Mouse (Mus musculus): ENCODE data around the gene Trim38. TPM values are rescaled to one million over a fixed set of nuclear protein-coding genes. Genes with fewer than 3 reads are reported as not detected.

Gene Trim38
- polyA plus RNA-seq, 1 experiment from 2014 or later, result not detected

DNA sequence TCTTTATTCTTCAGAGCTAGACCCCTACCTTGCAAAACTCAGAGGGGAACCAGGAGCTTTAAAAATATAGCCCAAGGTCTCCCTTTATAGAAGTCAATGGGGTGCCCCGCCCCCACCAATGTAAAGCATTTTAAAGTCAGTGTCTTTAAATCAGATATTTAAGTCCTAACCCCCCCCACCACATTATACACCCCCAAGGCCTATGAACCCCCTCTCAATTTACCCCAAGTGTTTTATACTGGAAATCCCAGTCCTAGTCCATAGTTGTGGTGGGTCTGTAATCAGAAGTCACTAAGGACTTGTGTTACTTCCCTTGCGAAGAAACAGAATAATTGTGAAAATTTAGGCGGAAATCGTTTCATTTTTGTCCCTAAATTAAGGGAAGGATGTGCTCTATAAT lies 31.7 kb upstream of the Trim38 start:
- Histone ChIP-seq H3K9me3 (ENCODE audit: control insufficient read depth, low read length) (no peaks in the 10 kb centered on the region), H3K4me2 (replicated peaks) (peak overlapping the region; percentile 97), H3K4me1 (replicated peaks; ENCODE audit: control insufficient read depth, insufficient read depth, low read length) (peaks cover 12% of the 10 kb centered on the region; the same call in 1 of the 2 replicates), H3K27me3 (ENCODE audit: control insufficient read depth, insufficient read depth, low read length) (no peaks in the 10 kb centered on the region), H3K9ac (peak overlapping the region; percentile 63; the same call in 1 of the 2 replicates), H3K27ac (peak overlapping the region; percentile 69), H3K36me3 (replicated peaks; ENCODE audit: control insufficient read depth, insufficient read depth) (no peaks in the 10 kb centered on the region), H3K4me3 (replicated peaks; ENCODE audit: low read length) (peak overlapping the region; percentile 48)
- ATAC-seq (ENCODE audit: low FRiP score), result no peak
- DNase-seq (ENCODE audit: low spot score), result no peak
- 20% methylated on average over 4 of the region's 4 CpGs for WGBS

GRCm38 (mm10) chr13:23738677-23739068 lies 31.0 kb upstream of the Trim38 start, which contains the start of gene Hist1h1c:
Hist1h1c (plus strand) TSS chr13:23738808.
- H3K36me3 ChIP-seq (replicated peaks; ENCODE audit: control insufficient read depth, insufficient read depth), result no peaks in the 10 kb centered on the region
- peak within 1 kb of the TSS; percentile 80 for H3K27ac ChIP-seq
- H3K9ac ChIP-seq, result peak within 1 kb of the TSS; percentile 63
- peak within 1 kb of the TSS; percentile 97 for H3K4me2 ChIP-seq (replicated peaks)
- H3K4me1 ChIP-seq (replicated peaks; ENCODE audit: control insufficient read depth, insufficient read depth, low read length), result peaks cover 12% of the 10 kb centered on the region; the same call in 1 of the 2 replicates
- peak; percentile 93 for ATAC-seq (ENCODE audit: low FRiP score)
- DNase-seq (ENCODE audit: low spot score), result peak; percentile 88
- H3K9me3 ChIP-seq (ENCODE audit: control insufficient read depth, low read length), result no peaks in the 10 kb centered on the region
- WGBS, result under 1% methylated on average over 28 of the region's 38 CpGs
- H3K27me3 ChIP-seq (ENCODE audit: control insufficient read depth, insufficient read depth, low read length), result no peaks in the 10 kb centered on the region
- H3K4me3 ChIP-seq (replicated peaks; ENCODE audit: low read length), result peak within 1 kb of the TSS; percentile 48

DNA sequence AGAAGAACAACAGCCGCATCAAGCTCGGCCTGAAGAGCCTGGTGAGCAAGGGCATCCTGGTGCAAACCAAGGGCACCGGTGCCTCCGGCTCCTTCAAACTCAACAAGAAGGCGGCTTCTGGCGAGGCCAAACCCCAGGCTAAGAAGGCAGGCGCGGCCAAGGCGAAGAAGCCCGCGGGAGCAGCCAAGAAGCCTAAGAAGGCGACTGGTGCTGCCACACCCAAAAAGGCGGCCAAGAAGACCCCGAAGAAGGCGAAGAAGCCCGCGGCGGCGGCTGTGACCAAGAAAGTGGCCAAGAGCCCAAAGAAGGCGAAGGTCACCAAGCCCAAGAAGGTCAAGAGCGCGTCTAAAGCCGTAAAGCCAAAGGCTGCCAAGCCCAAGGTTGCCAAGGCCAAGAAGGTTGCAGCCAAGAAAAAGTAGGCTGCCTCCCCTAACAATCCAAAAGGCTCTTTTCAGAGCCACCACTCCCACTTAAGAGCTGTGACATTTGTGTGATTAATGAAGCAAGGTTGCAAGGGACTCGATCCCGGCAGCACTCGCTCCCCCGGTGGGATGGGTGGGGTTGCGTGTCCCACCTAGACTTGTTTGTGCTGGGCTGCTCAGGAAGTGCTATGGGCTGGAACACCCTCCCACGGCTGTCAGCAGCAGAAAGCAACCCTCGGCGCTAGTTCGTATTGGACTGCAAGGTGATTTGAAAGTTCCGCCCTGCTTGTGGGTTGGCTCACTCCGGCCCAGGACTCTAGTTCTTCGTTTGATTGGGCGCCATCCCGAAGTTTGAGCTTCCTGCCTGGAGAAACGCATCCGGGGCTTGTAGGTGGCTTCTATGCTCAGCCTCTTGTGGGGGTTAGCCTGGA lies 30.4 kb upstream of the Trim38 start:
- Histone ChIP-seq H3K27me3 (ENCODE audit: control insufficient read depth, insufficient read depth, low read length) (no peaks in the 10 kb centered on the region), H3K27ac (peak overlapping the region; percentile 80), H3K9me3 (ENCODE audit: control insufficient read depth, low read length) (no peaks in the 10 kb centered on the region), H3K9ac (peak overlapping the region; percentile 63), H3K4me3 (replicated peaks; ENCODE audit: low read length) (peak overlapping the region; percentile 48), H3K4me1 (replicated peaks; ENCODE audit: control insufficient read depth, insufficient read depth, low read length) (peaks cover 12% of the 10 kb centered on the region; the same call in 1 of the 2 replicates), H3K4me2 (replicated peaks) (peak overlapping the region; percentile 97), H3K36me3 (replicated peaks; ENCODE audit: control insufficient read depth, insufficient read depth) (no peaks in the 10 kb centered on the region)
- peak; percentile 86 for DNase-seq (ENCODE audit: low spot score)
- peak; percentile 92 for ATAC-seq (ENCODE audit: low FRiP score)
- WGBS, result under 1% methylated on average over 39 of the region's 39 CpGs

GRCm38 (mm10) chr13:23739922-23740252 lies 29.8 kb upstream of the Trim38 start:
- WGBS, result 1% methylated on average over 14 of the region's 14 CpGs
- Histone ChIP-seq H3K4me3 (replicated peaks; ENCODE audit: low read length) (peak overlapping the region; percentile 48), H3K27me3 (ENCODE audit: control insufficient read depth, insufficient read depth, low read length) (no peaks in the 10 kb centered on the region), H3K9me3 (ENCODE audit: control insufficient read depth, low read length) (no peaks in the 10 kb centered on the region), H3K36me3 (replicated peaks; ENCODE audit: control insufficient read depth, insufficient read depth) (no peaks in the 10 kb centered on the region), H3K27ac (peak overlapping the region; percentile 75), H3K9ac (peak overlapping the region; percentile 63), H3K4me1 (replicated peaks; ENCODE audit: control insufficient read depth, insufficient read depth, low read length) (peaks cover 12% of the 10 kb centered on the region; the same call in 1 of the 2 replicates), H3K4me2 (replicated peaks) (peak overlapping the region; percentile 97)
- ATAC-seq (ENCODE audit: low FRiP score) (peak; percentile 42), DNase-seq (ENCODE audit: low spot score) (peak; percentile 64)

DNA sequence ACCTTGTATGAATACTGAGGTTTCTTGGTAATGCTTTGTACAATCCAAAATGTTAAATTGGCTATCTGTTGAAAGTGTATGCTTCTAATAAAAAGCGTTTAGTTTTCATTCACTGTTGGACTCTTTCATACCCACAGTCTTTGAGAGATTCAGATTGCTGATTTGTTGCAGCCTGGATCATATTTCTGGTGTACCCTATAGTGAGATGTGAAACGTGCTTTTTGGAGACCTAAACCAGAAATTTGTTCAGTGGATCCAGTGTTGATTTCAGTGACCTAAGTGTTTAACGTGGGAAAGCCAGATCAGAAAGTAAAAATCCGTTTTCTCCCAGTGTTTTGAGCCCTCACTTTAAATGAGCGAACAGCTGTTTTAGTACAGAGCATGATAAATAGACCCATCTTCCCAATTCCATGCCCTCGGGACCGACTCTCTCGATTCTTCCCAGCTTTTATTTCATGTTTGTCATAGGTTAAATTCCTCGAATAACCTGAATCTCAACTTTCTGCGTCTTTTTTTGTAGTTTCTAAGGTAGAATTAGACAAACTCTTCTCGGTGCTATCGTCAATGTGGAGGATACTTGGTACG lies 29.4 kb upstream of the Trim38 start:
- ATAC-seq (ENCODE audit: low FRiP score), result no peak
- peak overlapping the region; percentile 63 for H3K9ac ChIP-seq
- H3K4me3 ChIP-seq (replicated peaks; ENCODE audit: low read length), result peak overlapping the region; percentile 48

DNA sequence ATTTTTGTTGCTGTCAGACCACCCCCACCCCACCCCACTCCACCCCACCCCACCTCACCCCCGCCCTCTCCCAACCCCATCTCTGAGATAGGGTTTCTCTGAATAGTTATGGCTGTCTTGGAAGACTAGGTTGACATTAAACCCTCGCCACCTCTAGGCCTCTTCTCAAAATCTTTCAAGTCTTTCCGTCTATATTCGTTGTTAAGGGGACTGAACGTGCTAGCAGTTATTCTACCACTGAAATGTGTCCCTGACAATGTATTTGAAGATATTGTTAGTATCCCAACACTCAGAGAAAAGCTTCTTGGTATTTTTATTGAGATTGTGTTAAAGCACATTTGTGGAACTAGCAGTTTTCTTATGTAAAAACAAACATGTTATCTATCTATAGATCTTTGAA lies 28.8 kb upstream of the Trim38 start:
- H3K36me3 ChIP-seq (replicated peaks; ENCODE audit: control insufficient read depth, insufficient read depth), result no peaks in the 10 kb centered on the region
- H3K4me3 ChIP-seq (replicated peaks; ENCODE audit: low read length), result no peak overlapping the region
- peaks cover 16% of the 10 kb centered on the region for H3K4me1 ChIP-seq (replicated peaks; ENCODE audit: control insufficient read depth, insufficient read depth, low read length)
- WGBS, result 78% methylated on average over 5 of the region's 5 CpGs
- H3K9ac ChIP-seq, result no peak overlapping the region
- no peaks in the 10 kb centered on the region for H3K9me3 ChIP-seq (ENCODE audit: control insufficient read depth, low read length)
- no peaks in the 10 kb centered on the region for H3K27me3 ChIP-seq (ENCODE audit: control insufficient read depth, insufficient read depth, low read length)
- no peak overlapping the region for H3K27ac ChIP-seq
- peak overlapping the region; percentile 97; the same call in 1 of the 2 replicates for H3K4me2 ChIP-seq (replicated peaks)
- ATAC-seq (ENCODE audit: low FRiP score) (no peak), DNase-seq (ENCODE audit: low spot score) (no peak)

More for the DNA sequence above, 29.4 kb upstream of the Trim38 start:
- Histone ChIP-seq H3K27me3 (ENCODE audit: control insufficient read depth, insufficient read depth, low read length) (no peaks in the 10 kb centered on the region), H3K4me2 (replicated peaks) (peak overlapping the region; percentile 97), H3K4me1 (replicated peaks; ENCODE audit: control insufficient read depth, insufficient read depth, low read length) (peaks cover 12% of the 10 kb centered on the region; the same call in 1 of the 2 replicates), H3K9me3 (ENCODE audit: control insufficient read depth, low read length) (no peaks in the 10 kb centered on the region), H3K27ac (peak overlapping the region; percentile 75), H3K36me3 (replicated peaks; ENCODE audit: control insufficient read depth, insufficient read depth) (no peaks in the 10 kb centered on the region)
- WGBS, result 38% methylated on average over 13 of the region's 13 CpGs
- DNase-seq (ENCODE audit: low spot score), result no peak

DNA sequence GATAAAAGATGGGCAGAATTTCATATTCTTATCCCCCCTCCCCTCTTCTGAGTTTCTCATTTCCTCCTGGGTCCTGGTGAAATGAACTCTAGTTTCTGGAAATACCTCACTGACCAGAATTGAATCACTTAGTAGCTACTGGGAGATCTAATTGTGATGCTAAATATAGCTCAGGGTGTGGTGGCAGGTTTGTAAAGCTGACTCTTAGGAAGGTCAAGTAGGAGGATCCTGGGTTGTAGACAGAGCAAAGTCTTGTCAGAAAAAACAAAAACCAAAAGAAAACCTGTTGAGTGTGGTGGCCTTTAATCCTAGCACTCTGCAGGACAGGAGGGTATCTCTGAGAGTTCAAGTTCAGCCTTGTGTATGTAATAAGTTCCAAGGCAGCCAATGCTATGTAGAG lies 27.7 kb upstream of the Trim38 start:
- no peak for DNase-seq (ENCODE audit: low spot score)
- H3K27me3 ChIP-seq (ENCODE audit: control insufficient read depth, insufficient read depth, low read length), result no peaks in the 10 kb centered on the region
- H3K4me1 ChIP-seq (replicated peaks; ENCODE audit: control insufficient read depth, insufficient read depth, low read length), result peaks cover 17% of the 10 kb centered on the region
- H3K9me3 ChIP-seq (ENCODE audit: control insufficient read depth, low read length), result no peaks in the 10 kb centered on the region
- no peak overlapping the region for H3K4me3 ChIP-seq (replicated peaks; ENCODE audit: low read length)
- H3K36me3 ChIP-seq (replicated peaks; ENCODE audit: control insufficient read depth, insufficient read depth), result no peaks in the 10 kb centered on the region
- no peak overlapping the region for H3K4me2 ChIP-seq (replicated peaks)
- H3K27ac ChIP-seq, result no peak overlapping the region
- no peak overlapping the region for H3K9ac ChIP-seq
- ATAC-seq (ENCODE audit: low FRiP score), result no peak

GRCm38 (mm10) chr13:23743215-23743614 lies 26.5 kb upstream of the Trim38 start:
- Histone ChIP-seq H3K4me3 (replicated peaks; ENCODE audit: low read length) (no peak overlapping the region), H3K27ac (no peak overlapping the region), H3K36me3 (replicated peaks; ENCODE audit: control insufficient read depth, insufficient read depth) (no peaks in the 10 kb centered on the region), H3K4me1 (replicated peaks; ENCODE audit: control insufficient read depth, insufficient read depth, low read length) (peaks cover 18% of the 10 kb centered on the region), H3K9me3 (ENCODE audit: control insufficient read depth, low read length) (no peaks in the 10 kb centered on the region), H3K9ac (no peak overlapping the region), H3K4me2 (replicated peaks) (no peak overlapping the region), H3K27me3 (ENCODE audit: control insufficient read depth, insufficient read depth, low read length) (no peaks in the 10 kb centered on the region)
- WGBS, result 85% methylated on average over 5 of the region's 5 CpGs
- no peak for DNase-seq (ENCODE audit: low spot score)
- ATAC-seq (ENCODE audit: low FRiP score), result no peak

DNA sequence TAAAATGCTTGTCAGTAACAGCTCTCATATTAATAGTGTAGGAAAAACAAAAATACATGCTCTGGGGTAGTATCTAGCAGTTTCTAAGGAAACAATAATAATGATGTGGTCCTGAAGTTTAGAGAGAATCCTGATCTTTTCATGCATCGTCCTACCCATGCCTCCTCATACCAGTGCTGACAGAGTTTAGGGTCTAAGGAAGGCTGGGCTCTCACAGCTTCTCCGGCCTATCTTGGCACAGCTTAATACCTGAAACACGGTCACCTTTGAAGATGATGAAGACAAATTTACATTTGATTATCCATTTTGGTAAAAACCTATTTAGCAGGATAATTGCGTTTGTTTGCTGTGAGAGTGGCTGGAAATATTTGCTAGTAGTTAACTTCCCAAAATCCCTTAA lies 25.8 kb upstream of the Trim38 start:
- Histone ChIP-seq H3K36me3 (replicated peaks; ENCODE audit: control insufficient read depth, insufficient read depth) (no peaks in the 10 kb centered on the region), H3K4me2 (replicated peaks) (peak overlapping the region; percentile 84; the same call in 1 of the 2 replicates), H3K9ac (no peak overlapping the region), H3K27ac (no peak overlapping the region), H3K4me1 (replicated peaks; ENCODE audit: control insufficient read depth, insufficient read depth, low read length) (peaks cover 17% of the 10 kb centered on the region), H3K27me3 (ENCODE audit: control insufficient read depth, insufficient read depth, low read length) (no peaks in the 10 kb centered on the region), H3K4me3 (replicated peaks; ENCODE audit: low read length) (no peak overlapping the region), H3K9me3 (ENCODE audit: control insufficient read depth, low read length) (no peaks in the 10 kb centered on the region)
- ATAC-seq (ENCODE audit: low FRiP score) (no peak), DNase-seq (ENCODE audit: low spot score) (no peak)
- 55% methylated on average over 4 of the region's 4 CpGs for WGBS
